Mouse (Mus musculus) embryonic facial prominence, embryonic 13.5 days (tissue): ENCODE data around the gene Map3k5. TPM values are rescaled to one million over a fixed set of nuclear protein-coding genes. Genes with fewer than 3 reads are reported as not detected.

Experiments used
- ATAC-seq: fragments of 200-750 bp; cut with Nextera tagmentation; 2 replicates; pipeline ENCODE4 v1.8.0; 2017; ENCODE audit warnings: low read depth; ENCODE audit not compliant: insufficient number of reproducible peaks, insufficient read depth, low FRiP score, low TSS enrichment
- H3K27ac ChIP-seq: fragments of 300-500 bp; sonication (generic); 2 replicates; pipeline ENCODE4 v1.5.1; 2015; ENCODE audit warnings: moderate library complexity, mild to moderate bottlenecking, inconsistent platforms
- H3K27me3 ChIP-seq: fragments of 300-500 bp; sonication (generic); 2 replicates; pipeline ENCODE4 v1.6.1; 2015; ENCODE audit warnings: mild to moderate bottlenecking, inconsistent platforms
- H3K36me3 ChIP-seq: fragments of 300-500 bp; sonication (generic); 2 replicates; pipeline ENCODE4 v1.6.1; 2015; ENCODE audit warnings: mild to moderate bottlenecking, inconsistent platforms
- H3K4me1 ChIP-seq: fragments of 300-500 bp; sonication (generic); 2 replicates; pipeline ENCODE4 v1.6.1; 2015; ENCODE audit warnings: inconsistent platforms
- H3K4me2 ChIP-seq: fragments of 300-500 bp; sonication (generic); 2 replicates; pipeline ENCODE4 v1.6.1; 2015; ENCODE audit warnings: moderate library complexity, mild to moderate bottlenecking, inconsistent platforms
- H3K4me3 ChIP-seq: fragments of 300-500 bp; sonication (generic); 2 replicates; pipeline ENCODE4 v1.5.1; 2015; ENCODE audit warnings: mild to moderate bottlenecking, inconsistent platforms
- H3K9ac ChIP-seq: fragments of 300-500 bp; sonication (generic); 2 replicates; pipeline ENCODE4 v1.6.1; 2015; ENCODE audit warnings: mild to moderate bottlenecking, inconsistent platforms
- H3K9me3 ChIP-seq: fragments of 300-500 bp; sonication (generic); 2 replicates; pipeline ENCODE4 v1.6.1; 2016; ENCODE audit warnings: inconsistent platforms
- WGBS: fragments of 180-500 bp; shearing (Covaris S2); methylation state at CpG from one replicate; pipeline ENCODE4 v1.1.7; 2015; ENCODE audit warnings: mixed read lengths; 5-methylcytosine and 5-hydroxymethylcytosine counted together
- polyA plus RNA-seq: library from polyadenylated mRNA; unstranded; fragments of >200 nt; fragmentation: Nextera tagmentation; extraction: Ambion mirVana; gene quantifications from 2 replicates; pipeline ENCODE4 v1.2.1, GENCODE M21; 2015

The Map3k5 gene
- polyA plus RNA-seq, 1 experiment from 2014 or later = 2.0 TPM

GRCm38 (mm10) chr10:20157021-20157726 is 222.9 kb downstream of the Map3k5 start:
- Histone ChIP-seq H3K4me1 (no peaks in the 10 kb centered on the region), H3K4me2 (no peak overlapping the region), H3K36me3 (no peaks in the 10 kb centered on the region), H3K27ac (no peak overlapping the region), H3K9ac (no peak overlapping the region), H3K27me3 (no peaks in the 10 kb centered on the region), H3K4me3 (no peak overlapping the region), H3K9me3 (no peaks in the 10 kb centered on the region)
- 74% methylated on average over 8 of the region's 8 CpGs for WGBS
- ATAC-seq = no peak

DNA sequence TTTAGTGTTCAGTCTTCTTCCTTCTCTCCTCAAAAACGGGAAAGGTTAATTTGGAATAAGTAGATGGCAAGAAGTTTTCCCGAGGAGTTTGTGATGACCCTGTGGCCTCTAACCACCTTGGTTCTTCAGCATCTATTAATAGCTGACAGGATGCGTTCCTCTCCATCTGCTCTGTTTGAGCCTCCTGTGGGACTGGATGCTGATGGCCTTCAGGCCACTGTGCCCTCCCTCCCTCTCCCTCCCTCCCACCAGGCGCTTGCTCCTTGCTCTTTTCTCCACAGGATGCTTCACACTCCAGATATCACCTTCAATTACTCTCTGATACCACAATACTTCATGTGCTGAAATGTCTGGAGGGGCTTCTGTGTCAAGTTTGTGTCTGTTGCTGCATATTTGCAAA is 224.5 kb downstream of the Map3k5 start:
- no peak overlapping the region for H3K4me3 ChIP-seq
- no peaks in the 10 kb centered on the region for H3K36me3 ChIP-seq
- WGBS = 56% methylated on average over 4 of the region's 4 CpGs
- no peaks in the 10 kb centered on the region for H3K9me3 ChIP-seq
- H3K9ac ChIP-seq = no peak overlapping the region
- no peaks in the 10 kb centered on the region for H3K27me3 ChIP-seq
- no peak for ATAC-seq
- H3K4me2 ChIP-seq = no peak overlapping the region
- no peaks in the 10 kb centered on the region for H3K4me1 ChIP-seq
- no peak overlapping the region for H3K27ac ChIP-seq

- Histone ChIP-seq H3K4me3 (no peak overlapping the region), H3K9me3 (no peaks in the 10 kb centered on the region), H3K4me2 (no peak overlapping the region), H3K27me3 (no peaks in the 10 kb centered on the region), H3K9ac (no peak overlapping the region), H3K36me3 (no peaks in the 10 kb centered on the region), H3K27ac (no peak overlapping the region), H3K4me1 (no peaks in the 10 kb centered on the region)
- no peak for ATAC-seq
- WGBS = 85% methylated on average over 5 of the region's 5 CpGs
Measured at GRCm38 (mm10) chr10:20159308-20159707, 225.0 kb downstream of the Map3k5 start.

DNA sequence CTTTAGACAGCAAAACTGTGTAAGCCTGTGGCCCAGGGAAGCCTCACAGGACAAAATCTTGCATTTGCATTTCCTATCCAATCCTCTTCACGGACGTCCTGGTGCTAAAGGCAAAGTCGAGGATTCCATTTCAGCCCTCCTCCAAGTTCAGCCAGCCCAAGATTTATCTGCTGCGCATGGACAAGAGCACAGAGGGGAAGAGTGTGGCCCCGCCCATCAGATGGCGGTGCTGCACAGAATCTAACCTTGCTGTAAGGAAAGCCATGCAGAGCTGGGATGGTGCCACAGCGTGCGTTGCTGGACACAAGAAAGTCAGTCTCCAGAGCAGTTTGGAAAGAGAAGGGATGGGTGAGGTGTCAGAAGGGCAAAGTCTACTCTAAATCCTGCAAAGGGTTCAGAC is 226.6 kb downstream of the Map3k5 start:
- 53% methylated on average over 8 of the region's 8 CpGs for WGBS
- Histone ChIP-seq H3K36me3 (no peaks in the 10 kb centered on the region), H3K9ac (no peak overlapping the region), H3K9me3 (no peaks in the 10 kb centered on the region), H3K27ac (no peak overlapping the region), H3K4me1 (no peaks in the 10 kb centered on the region), H3K4me2 (no peak overlapping the region), H3K27me3 (no peaks in the 10 kb centered on the region), H3K4me3 (no peak overlapping the region)
- ATAC-seq = no peak

- no peak overlapping the region for H3K9ac ChIP-seq
Measured at GRCm38 (mm10) chr10:20164810-20165209, 230.5 kb downstream of the Map3k5 start.

GRCm38 (mm10) chr10:20166797-20167196 is 232.5 kb downstream of the Map3k5 start:
- ATAC-seq = no peak
- H3K9me3 ChIP-seq = no peaks in the 10 kb centered on the region
- no peak overlapping the region for H3K27ac ChIP-seq
- H3K9ac ChIP-seq = no peak overlapping the region
- H3K36me3 ChIP-seq = no peaks in the 10 kb centered on the region
- H3K4me2 ChIP-seq = no peak overlapping the region
- no peak overlapping the region for H3K4me3 ChIP-seq
- peaks cover 14% of the 10 kb centered on the region for H3K4me1 ChIP-seq
- WGBS = 69% methylated on average over 11 of the region's 11 CpGs
- no peaks in the 10 kb centered on the region for H3K27me3 ChIP-seq

More at GRCm38 (mm10) chr10:20164810-20165209, 230.5 kb downstream of the Map3k5 start:
- Histone ChIP-seq H3K27ac (no peak overlapping the region), H3K9me3 (no peaks in the 10 kb centered on the region), H3K4me3 (no peak overlapping the region), H3K36me3 (no peaks in the 10 kb centered on the region), H3K4me2 (no peak overlapping the region), H3K4me1 (no peaks in the 10 kb centered on the region), H3K27me3 (no peaks in the 10 kb centered on the region)
- no peak for ATAC-seq
- 76% methylated on average over 5 of the region's 5 CpGs for WGBS

- no peak for ATAC-seq
- no peaks in the 10 kb centered on the region for H3K36me3 ChIP-seq
- H3K4me3 ChIP-seq = no peak overlapping the region
- no peak overlapping the region for H3K4me2 ChIP-seq
- H3K9ac ChIP-seq = no peak overlapping the region
- no peak overlapping the region for H3K27ac ChIP-seq
- peaks cover 14% of the 10 kb centered on the region for H3K4me1 ChIP-seq
- no peaks in the 10 kb centered on the region for H3K27me3 ChIP-seq
- no peaks in the 10 kb centered on the region for H3K9me3 ChIP-seq
- WGBS = 87% methylated on average over 4 of the region's 4 CpGs
Measured at GRCm38 (mm10) chr10:20167467-20167866, 233.2 kb downstream of the Map3k5 start.

DNA sequence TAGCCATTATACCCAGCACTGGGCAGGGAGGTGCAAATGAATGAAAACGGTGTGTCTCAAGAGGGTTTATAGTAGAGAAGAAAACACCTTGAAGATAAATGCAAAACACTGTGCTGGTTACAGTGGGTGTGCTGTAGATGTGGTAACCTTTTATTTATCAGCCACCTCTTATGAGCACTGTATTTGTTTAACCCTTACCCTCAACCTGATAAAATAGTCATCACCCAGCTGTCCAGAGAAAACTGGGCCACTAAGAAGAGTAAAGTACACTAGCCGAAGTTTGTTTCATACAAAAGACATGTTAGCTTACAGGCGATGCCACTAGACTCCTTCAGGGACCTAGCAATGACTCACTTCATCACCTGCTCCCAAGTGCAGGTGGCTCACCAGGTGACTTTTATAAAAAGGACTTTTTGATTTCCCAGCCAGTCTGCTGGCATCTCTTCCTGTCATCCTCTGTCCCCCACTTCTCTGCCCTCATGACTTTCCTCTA is 235.0 kb downstream of the Map3k5 start:
- no peaks in the 10 kb centered on the region for H3K27me3 ChIP-seq
- peaks cover 14% of the 10 kb centered on the region for H3K4me1 ChIP-seq
- ATAC-seq = no peak
- H3K4me3 ChIP-seq = no peak overlapping the region
- no peak overlapping the region; the same call in 1 of the 2 replicates for H3K27ac ChIP-seq
- WGBS = 84% methylated on average over 3 of the region's 3 CpGs
- peak overlapping the region; percentile 22; the same call in 1 of the 2 replicates for H3K4me2 ChIP-seq
- no peaks in the 10 kb centered on the region for H3K9me3 ChIP-seq
- H3K36me3 ChIP-seq = no peaks in the 10 kb centered on the region
- no peak overlapping the region for H3K9ac ChIP-seq

GRCm38 (mm10) chr10:20169927-20170604 is 235.8 kb downstream of the Map3k5 start:
- 23% methylated on average over 19 of the region's 19 CpGs for WGBS
- H3K4me2 ChIP-seq = peak overlapping the region; percentile 62
- ATAC-seq = no peak; the same call in 1 of the 2 replicates
- peak overlapping the region; percentile 34 for H3K4me3 ChIP-seq
- H3K27me3 ChIP-seq = no peaks in the 10 kb centered on the region
- H3K9ac ChIP-seq = peak overlapping the region; percentile 41; the same call in 1 of the 2 replicates
- H3K9me3 ChIP-seq = no peaks in the 10 kb centered on the region
- peak overlapping the region; percentile 66 for H3K27ac ChIP-seq
- peaks cover 14% of the 10 kb centered on the region for H3K4me1 ChIP-seq
- no peaks in the 10 kb centered on the region for H3K36me3 ChIP-seq

DNA sequence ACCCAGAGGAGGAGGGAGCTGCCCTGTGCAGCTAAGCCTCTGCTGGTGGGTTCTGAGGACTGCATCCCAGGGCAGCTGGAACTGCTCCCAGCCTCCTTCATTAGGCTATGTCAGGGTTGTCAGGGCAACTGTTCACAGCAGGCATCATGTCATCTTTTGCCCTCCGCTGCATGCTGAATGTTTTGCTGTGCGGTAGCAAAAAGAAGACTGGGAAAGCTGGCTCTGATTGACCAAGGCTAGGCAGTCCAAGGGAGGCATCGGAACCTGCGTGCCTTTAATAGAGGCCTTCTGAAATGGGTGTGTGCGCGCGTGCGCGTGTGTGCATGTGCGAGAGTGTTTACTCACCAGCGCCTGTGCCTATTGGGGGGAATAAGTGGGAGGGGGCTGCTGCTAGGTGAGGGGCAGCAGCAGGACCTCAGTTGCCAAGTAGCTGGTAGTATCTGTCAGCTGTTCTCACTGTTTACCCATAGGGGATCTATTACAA is 236.4 kb downstream of the Map3k5 start:
- H3K9ac ChIP-seq = peak overlapping the region; percentile 21; the same call in 1 of the 2 replicates

DNA sequence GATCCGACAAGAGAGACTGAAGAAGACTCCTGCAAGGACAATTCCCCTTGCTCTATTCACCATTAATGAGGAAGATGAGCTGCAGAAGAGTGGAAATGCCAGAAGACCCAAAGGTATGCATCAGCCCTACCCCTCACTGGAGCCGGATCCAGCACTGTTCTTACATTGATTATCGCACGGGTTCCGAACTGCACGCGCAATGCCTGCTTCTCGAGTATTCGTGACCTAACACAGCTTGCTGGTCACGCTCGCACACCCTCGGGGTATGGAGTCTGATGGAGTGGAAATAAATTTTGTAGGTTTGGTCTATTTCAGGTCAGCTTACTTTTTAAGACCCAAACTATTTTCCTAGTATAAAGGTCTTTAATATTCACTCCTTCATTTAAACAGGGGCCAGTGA is 236.9 kb downstream of the Map3k5 start:
- no peak overlapping the region for H3K27ac ChIP-seq
- 56% methylated on average over 12 of the region's 12 CpGs for WGBS

More for the DNA sequence above, 236.4 kb downstream of the Map3k5 start:
- ATAC-seq = peak; percentile 86
- WGBS = 36% methylated on average over 11 of the region's 11 CpGs
- peaks cover 14% of the 10 kb centered on the region for H3K4me1 ChIP-seq
- peak overlapping the region; percentile 66 for H3K27ac ChIP-seq
- H3K9me3 ChIP-seq = no peaks in the 10 kb centered on the region
- H3K4me2 ChIP-seq = peak overlapping the region; percentile 62
- H3K36me3 ChIP-seq = no peaks in the 10 kb centered on the region
- H3K27me3 ChIP-seq = no peaks in the 10 kb centered on the region
- peak overlapping the region; percentile 34 for H3K4me3 ChIP-seq

More for the DNA sequence above, 236.9 kb downstream of the Map3k5 start:
- Histone ChIP-seq H3K9me3 (no peaks in the 10 kb centered on the region), H3K36me3 (no peaks in the 10 kb centered on the region), H3K9ac (no peak overlapping the region), H3K4me2 (peak overlapping the region; percentile 62), H3K4me3 (no peak overlapping the region), H3K4me1 (peaks cover 19% of the 10 kb centered on the region), H3K27me3 (no peaks in the 10 kb centered on the region)
- ATAC-seq = no peak
